Mouse (Mus musculus): Measurements from ENCODE around the gene Slc7a11. TPM values are rescaled to one million over a fixed set of nuclear protein-coding genes. Genes with fewer than 3 reads are reported as not detected.

Gene Slc7a11
- polyA plus RNA-seq, 1 experiment from 2014 or later = 0.24 TPM

- no peak for ATAC-seq (ENCODE audit: insufficient read depth, low FRiP score, low read depth)
- 73% methylated on average over 6 of the region's 6 CpGs for WGBS
Observed at GRCm38 (mm10) chr3:50105509-50105908, 337.9 kb downstream of the Slc7a11 start.

GRCm38 (mm10) chr3:50094404-50095092 lies 348.9 kb downstream of the Slc7a11 start:
- no peak overlapping the region for H3K9ac ChIP-seq
- no peak overlapping the region for H3K4me3 ChIP-seq (replicated peaks)
- H3K27ac ChIP-seq = no peak overlapping the region
- 80% methylated on average over 7 of the region's 7 CpGs for WGBS
- no peaks in the 10 kb centered on the region for H3K4me1 ChIP-seq
- H3K9me3 ChIP-seq = no peaks in the 10 kb centered on the region
- ATAC-seq (ENCODE audit: insufficient read depth, low FRiP score, low read depth) = no peak
- H3K36me3 ChIP-seq = no peaks in the 10 kb centered on the region
- H3K27me3 ChIP-seq (replicated peaks) = no peaks in the 10 kb centered on the region
- no peak overlapping the region for H3K4me2 ChIP-seq

More at GRCm38 (mm10) chr3:50105509-50105908, 337.9 kb downstream of the Slc7a11 start:
- no peaks in the 10 kb centered on the region for H3K36me3 ChIP-seq
- no peak overlapping the region for H3K4me2 ChIP-seq
- no peak overlapping the region for H3K9ac ChIP-seq
- no peaks in the 10 kb centered on the region for H3K4me1 ChIP-seq
- H3K27me3 ChIP-seq (replicated peaks) = no peaks in the 10 kb centered on the region
- H3K9me3 ChIP-seq = no peaks in the 10 kb centered on the region
- H3K27ac ChIP-seq = no peak overlapping the region
- no peak overlapping the region for H3K4me3 ChIP-seq (replicated peaks)

GRCm38 (mm10) chr3:50076979-50077378 lies 366.4 kb downstream of the Slc7a11 start:
- Histone ChIP-seq H3K9me3 (no peaks in the 10 kb centered on the region), H3K4me3 (replicated peaks) (no peak overlapping the region), H3K9ac (no peak overlapping the region), H3K4me2 (no peak overlapping the region), H3K27me3 (replicated peaks) (no peaks in the 10 kb centered on the region), H3K36me3 (no peaks in the 10 kb centered on the region), H3K27ac (no peak overlapping the region), H3K4me1 (no peaks in the 10 kb centered on the region)
- no peak for ATAC-seq (ENCODE audit: insufficient read depth, low FRiP score, low read depth)
- WGBS = 22% methylated on average over 7 of the region's 7 CpGs

- Histone ChIP-seq H3K27ac (no peak overlapping the region), H3K36me3 (no peaks in the 10 kb centered on the region), H3K9me3 (no peaks in the 10 kb centered on the region), H3K9ac (no peak overlapping the region), H3K4me3 (replicated peaks) (no peak overlapping the region), H3K4me2 (no peak overlapping the region), H3K4me1 (no peaks in the 10 kb centered on the region), H3K27me3 (replicated peaks) (no peaks in the 10 kb centered on the region)
- no peak for ATAC-seq (ENCODE audit: insufficient read depth, low FRiP score, low read depth)
- 88% methylated on average over 4 of the region's 4 CpGs for WGBS
Observed at GRCm38 (mm10) chr3:50063396-50063795, 380.0 kb downstream of the Slc7a11 start.

GRCm38 (mm10) chr3:50044666-50045065 lies 398.7 kb downstream of the Slc7a11 start:
- no peak for ATAC-seq (ENCODE audit: insufficient read depth, low FRiP score, low read depth)
- Histone ChIP-seq H3K27ac (no peak overlapping the region), H3K9me3 (no peaks in the 10 kb centered on the region), H3K4me3 (replicated peaks) (no peak overlapping the region), H3K4me1 (no peaks in the 10 kb centered on the region), H3K4me2 (no peak overlapping the region), H3K36me3 (no peaks in the 10 kb centered on the region), H3K27me3 (replicated peaks) (no peaks in the 10 kb centered on the region), H3K9ac (no peak overlapping the region)
- WGBS = 47% methylated on average over 5 of the region's 5 CpGs

- H3K27me3 ChIP-seq (replicated peaks) = no peaks in the 10 kb centered on the region
- no peaks in the 10 kb centered on the region for H3K4me1 ChIP-seq
- no peak overlapping the region for H3K4me3 ChIP-seq (replicated peaks)
- ATAC-seq (ENCODE audit: insufficient read depth, low FRiP score, low read depth) = no peak
- no peak overlapping the region for H3K27ac ChIP-seq
- H3K36me3 ChIP-seq = no peaks in the 10 kb centered on the region
- H3K4me2 ChIP-seq = no peak overlapping the region
- H3K9ac ChIP-seq = no peak overlapping the region
- no peaks in the 10 kb centered on the region for H3K9me3 ChIP-seq
Observed at GRCm38 (mm10) chr3:50044160-50044559, 399.3 kb downstream of the Slc7a11 start.

- ATAC-seq (ENCODE audit: insufficient read depth, low FRiP score, low read depth) = no peak
Observed at GRCm38 (mm10) chr3:50041141-50041540, 402.3 kb downstream of the Slc7a11 start.

GRCm38 (mm10) chr3:50035875-50036528 lies 407.4 kb downstream of the Slc7a11 start:
- H3K9ac ChIP-seq = no peak overlapping the region
- H3K4me2 ChIP-seq = no peak overlapping the region
- H3K27ac ChIP-seq = no peak overlapping the region
- ATAC-seq (ENCODE audit: insufficient read depth, low FRiP score, low read depth) = no peak
- no peak overlapping the region for H3K4me3 ChIP-seq (replicated peaks)
- no peaks in the 10 kb centered on the region for H3K4me1 ChIP-seq
- 72% methylated on average over 9 of the region's 9 CpGs for WGBS
- no peaks in the 10 kb centered on the region for H3K9me3 ChIP-seq
- no peaks in the 10 kb centered on the region for H3K27me3 ChIP-seq (replicated peaks)
- no peaks in the 10 kb centered on the region for H3K36me3 ChIP-seq

More at GRCm38 (mm10) chr3:50041141-50041540, 402.3 kb downstream of the Slc7a11 start:
- 75% methylated on average over 2 of the region's 2 CpGs for WGBS
- no peaks in the 10 kb centered on the region for H3K9me3 ChIP-seq
- H3K36me3 ChIP-seq = no peaks in the 10 kb centered on the region
- H3K4me1 ChIP-seq = no peaks in the 10 kb centered on the region
- no peak overlapping the region for H3K4me3 ChIP-seq (replicated peaks)
- no peak overlapping the region for H3K4me2 ChIP-seq
- no peak overlapping the region for H3K9ac ChIP-seq
- no peak overlapping the region for H3K27ac ChIP-seq
- no peaks in the 10 kb centered on the region for H3K27me3 ChIP-seq (replicated peaks)

GRCm38 (mm10) chr3:50033325-50033724 lies 410.1 kb downstream of the Slc7a11 start:
- 40% methylated on average over 3 of the region's 3 CpGs for WGBS
- no peak for ATAC-seq (ENCODE audit: insufficient read depth, low FRiP score, low read depth)

GRCm38 (mm10) chr3:50026039-50026438 lies 417.4 kb downstream of the Slc7a11 start:
- no peak for ATAC-seq (ENCODE audit: insufficient read depth, low FRiP score, low read depth)
- Histone ChIP-seq H3K27me3 (replicated peaks) (no peaks in the 10 kb centered on the region), H3K9me3 (no peaks in the 10 kb centered on the region), H3K4me2 (no peak overlapping the region), H3K36me3 (no peaks in the 10 kb centered on the region), H3K9ac (no peak overlapping the region), H3K4me3 (replicated peaks) (no peak overlapping the region), H3K4me1 (no peaks in the 10 kb centered on the region), H3K27ac (no peak overlapping the region)
- WGBS = 37% methylated on average over 5 of the region's 5 CpGs

More at GRCm38 (mm10) chr3:50033325-50033724, 410.1 kb downstream of the Slc7a11 start:
- Histone ChIP-seq H3K27ac (no peak overlapping the region), H3K4me3 (replicated peaks) (no peak overlapping the region), H3K4me1 (no peaks in the 10 kb centered on the region), H3K36me3 (no peaks in the 10 kb centered on the region), H3K4me2 (no peak overlapping the region), H3K9ac (no peak overlapping the region), H3K27me3 (replicated peaks) (no peaks in the 10 kb centered on the region), H3K9me3 (no peaks in the 10 kb centered on the region)

- Histone ChIP-seq H3K9me3 (no peaks in the 10 kb centered on the region), H3K27ac (no peak overlapping the region), H3K4me2 (no peak overlapping the region), H3K27me3 (replicated peaks) (no peaks in the 10 kb centered on the region), H3K36me3 (no peaks in the 10 kb centered on the region), H3K4me3 (replicated peaks) (no peak overlapping the region), H3K9ac (no peak overlapping the region), H3K4me1 (no peaks in the 10 kb centered on the region)
- 75% methylated on average over 4 of the region's 4 CpGs for WGBS
- ATAC-seq (ENCODE audit: insufficient read depth, low FRiP score, low read depth) = no peak
Observed at GRCm38 (mm10) chr3:50014396-50014795, 429.0 kb downstream of the Slc7a11 start.

GRCm38 (mm10) chr3:50012012-50012411 lies 431.4 kb downstream of the Slc7a11 start:
- no peak overlapping the region; the same call in 1 of the 2 replicates for H3K27ac ChIP-seq
- ATAC-seq (ENCODE audit: insufficient read depth, low FRiP score, low read depth) = no peak
- no peak overlapping the region for H3K4me2 ChIP-seq
- WGBS = 30% methylated on average over 3 of the region's 3 CpGs
- H3K4me1 ChIP-seq = no peaks in the 10 kb centered on the region
- H3K36me3 ChIP-seq = no peaks in the 10 kb centered on the region
- H3K27me3 ChIP-seq (replicated peaks) = no peaks in the 10 kb centered on the region
- no peak overlapping the region for H3K4me3 ChIP-seq (replicated peaks)
- H3K9me3 ChIP-seq = no peaks in the 10 kb centered on the region
- H3K9ac ChIP-seq = no peak overlapping the region
